Mouse (Mus musculus) frontal cortex, adult 2 months (tissue): Measurements from ENCODE around the gene Gm3460. TPM values are rescaled to one million over a fixed set of nuclear protein-coding genes. Genes with fewer than 3 reads are reported as not detected.
A peak's percentile ranks its signal among the peaks of the same experiment; 100 is the strongest.
"Not testable (repeated sequence)": the region's sequence is repeated elsewhere in the genome, so short reads cannot be mapped to it uniquely, and the experiment has no call there.

Experiments used
- DNase-seq, 2 experiments: peaks; one replicate each; pipeline ENCODE4 v3.0.0; 2022; ENCODE audit warnings: low spot score in 1 of 2; ENCODE audit errors: extremely low spot score in 1 of 2
- polyA plus RNA-seq: library from polyadenylated mRNA; depleted of rRNA; stranded (reverse); fragments of >200 nt; gene quantifications from 2 replicates; pipeline ENCODE4 v1.2.3, GENCODE M21; 2012; rRNA removed

Gm3460 gene
- polyA plus RNA-seq: 0.54 and 0.82 TPM in 2 replicates

DNA sequence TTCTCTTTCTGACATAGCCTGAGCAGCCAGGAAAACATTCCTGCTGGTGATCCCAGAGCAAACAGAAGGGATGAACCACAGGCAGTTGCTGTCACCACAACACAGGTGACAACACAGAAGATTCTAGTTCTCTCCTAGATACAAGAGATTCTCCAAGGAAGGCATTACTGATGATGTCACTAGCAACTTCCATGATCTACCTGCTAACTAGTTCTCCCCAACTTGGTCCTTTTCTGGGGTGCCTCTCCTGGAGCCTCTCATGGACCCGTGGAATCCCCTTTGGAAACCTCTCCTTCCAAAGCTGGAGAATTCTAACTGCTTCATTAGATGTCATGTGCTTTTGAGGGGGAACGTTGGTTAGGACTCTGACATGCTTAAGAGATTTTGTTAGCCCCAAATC, at the start of gene Gm3460:
Gm3460 (minus strand) TSS at position 101 of the 400 bp plus-strand sequence.
- not testable (repeated sequence) for DNase-seq

DNA sequence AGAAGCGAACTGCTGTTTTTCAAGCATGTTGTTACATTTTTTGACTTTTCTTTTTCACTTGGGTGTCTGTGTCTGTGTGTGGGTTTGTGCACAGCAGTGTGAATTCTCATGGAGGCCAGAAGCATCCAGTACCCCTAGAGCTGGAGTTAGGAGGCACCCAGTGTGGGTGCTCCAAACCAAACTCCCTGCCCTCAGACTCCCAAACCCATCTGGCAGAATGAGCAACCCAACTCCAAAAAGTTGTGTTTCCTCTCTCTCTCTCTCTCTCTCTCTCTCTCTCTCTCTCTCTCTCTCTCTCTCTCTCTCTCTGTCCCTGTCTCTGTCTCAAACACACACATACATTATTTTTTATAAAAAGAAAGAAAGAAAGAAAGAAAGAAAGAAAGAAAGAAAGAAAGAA, 15.8 kb downstream of the Gm3460 start:
- DNase-seq: not testable (repeated sequence)

- DNase-seq: peak in 1 of 2 experiments; percentile 5
These were observed 17.2 kb downstream of the Gm3460 start for GRCm38 (mm10) chr14:6605004-6605403.

- DNase-seq: not testable (repeated sequence)
These were observed 17.7 kb downstream of the Gm3460 start for GRCm38 (mm10) chr14:6604551-6604950.

- DNase-seq: not testable (repeated sequence)
These were observed 31.7 kb downstream of the Gm3460 start, which contains the start of gene Gm3629 for GRCm38 (mm10) chr14:6590513-6590912. Gene Gm3629, minus strand, starts transcription at chr14:6590613.

Other genes starting within 250 kb of the Gm3460 start
- not detected in 2 replicates for gene Gm16440, start 232.1 kb downstream of the Gm3460 start, polyA plus RNA-seq
- gene Gm3591, start 209.9 kb downstream of the Gm3460 start, polyA plus RNA-seq: 0.76 and 1.0 TPM in 2 replicates
- gene Gm3594, start 177.8 kb downstream of the Gm3460 start, polyA plus RNA-seq: not detected in 2 replicates
- not detected in 2 replicates for gene Gm8356, start 85.1 kb downstream of the Gm3460 start, polyA plus RNA-seq
- gene Gm3629, start 31.8 kb downstream of the Gm3460 start, polyA plus RNA-seq: 0.38 and 0.40 TPM in 2 replicates
- not detected in 2 replicates for gene Gm10251, start 61.8 kb upstream of the Gm3460 start, polyA plus RNA-seq
- not detected in 2 replicates for gene Gm8050, start 97.8 kb upstream of the Gm3460 start, polyA plus RNA-seq
- 7.7 and 7.8 TPM in 2 replicates for gene Gm3636, start 119.9 kb upstream of the Gm3460 start, polyA plus RNA-seq
- gene Gm8362, start 152.0 kb upstream of the Gm3460 start, polyA plus RNA-seq: not detected in 2 replicates
- not detected in 2 replicates for gene Gm3642, start 217.9 kb upstream of the Gm3460 start, polyA plus RNA-seq